Mouse (Mus musculus) ES-Bruce4 (cell line): Measurements from ENCODE around the gene Phf20. TPM values are rescaled to one million over a fixed set of nuclear protein-coding genes. Genes with fewer than 3 reads are reported as not detected.

ENCODE experiments used
- H3K27ac ChIP-seq: 2 replicates; pipeline ENCODE4 v1.5.1; 2012; ENCODE audit warnings: low read length, inconsistent platforms; ENCODE audit not compliant: insufficient read depth
- H3K27me3 ChIP-seq: 2 replicates; pipeline ENCODE4 v1.6.1; 2012; ENCODE audit warnings: mild to moderate bottlenecking, low read length, inconsistent platforms; ENCODE audit not compliant: control insufficient read depth, poor library complexity, insufficient read depth, severe bottlenecking
- H3K36me3 ChIP-seq: 2 replicates; pipeline ENCODE4 v1.6.1; 2012; ENCODE audit warnings: inconsistent platforms, mild to moderate bottlenecking, low read length, moderate library complexity; ENCODE audit not compliant: control insufficient read depth, poor library complexity, insufficient read depth, severe bottlenecking
- H3K4me1 ChIP-seq: one replicate; pipeline ENCODE4 v1.8.1; 2011; ENCODE audit warnings: low read length; ENCODE audit not compliant: control insufficient read depth, insufficient read depth
- H3K4me3 ChIP-seq: 2 replicates; pipeline ENCODE4 v1.5.1; 2011; ENCODE audit warnings: low read depth, mild to moderate bottlenecking, low read length
- H3K9ac ChIP-seq: 2 replicates; pipeline ENCODE4 v1.6.1; 2012; ENCODE audit warnings: low read depth, mild to moderate bottlenecking, inconsistent platforms; ENCODE audit not compliant: poor library complexity, severe bottlenecking
- H3K9me3 ChIP-seq: replicated peaks from 2 replicates; pipeline ENCODE4 v1.6.1; 2012; ENCODE audit warnings: mild to moderate bottlenecking, low read length, inconsistent platforms; ENCODE audit not compliant: control insufficient read depth, poor library complexity, insufficient read depth, severe bottlenecking
- CTCF ChIP-seq: IDR thresholded peaks from one replicate; pipeline ENCODE4 v1.8.1; 2011; ENCODE audit warnings: low read depth, low read length
- EP300 ChIP-seq: IDR thresholded peaks from 2 replicates; pipeline ENCODE4 v1.6.1; 2011; ENCODE audit warnings: low read depth, low read length; ENCODE audit not compliant: insufficient read depth
- POLR2A ChIP-seq: IDR thresholded peaks from one replicate; pipeline ENCODE4 v1.8.1; 2011; ENCODE audit warnings: low read length; ENCODE audit not compliant: insufficient read depth
- polyA plus RNA-seq: library from polyadenylated mRNA; stranded (reverse); fragments of >200 nt; gene quantifications from 2 replicates; pipeline ENCODE4 v1.2.4, GENCODE M21; 2011; ENCODE audit warnings: low read depth; ENCODE audit not compliant: missing spikeins, insufficient read depth, insufficient read length

Gene Phf20
- 71.2 and 78.8 TPM in 2 replicates for polyA plus RNA-seq

DNA sequence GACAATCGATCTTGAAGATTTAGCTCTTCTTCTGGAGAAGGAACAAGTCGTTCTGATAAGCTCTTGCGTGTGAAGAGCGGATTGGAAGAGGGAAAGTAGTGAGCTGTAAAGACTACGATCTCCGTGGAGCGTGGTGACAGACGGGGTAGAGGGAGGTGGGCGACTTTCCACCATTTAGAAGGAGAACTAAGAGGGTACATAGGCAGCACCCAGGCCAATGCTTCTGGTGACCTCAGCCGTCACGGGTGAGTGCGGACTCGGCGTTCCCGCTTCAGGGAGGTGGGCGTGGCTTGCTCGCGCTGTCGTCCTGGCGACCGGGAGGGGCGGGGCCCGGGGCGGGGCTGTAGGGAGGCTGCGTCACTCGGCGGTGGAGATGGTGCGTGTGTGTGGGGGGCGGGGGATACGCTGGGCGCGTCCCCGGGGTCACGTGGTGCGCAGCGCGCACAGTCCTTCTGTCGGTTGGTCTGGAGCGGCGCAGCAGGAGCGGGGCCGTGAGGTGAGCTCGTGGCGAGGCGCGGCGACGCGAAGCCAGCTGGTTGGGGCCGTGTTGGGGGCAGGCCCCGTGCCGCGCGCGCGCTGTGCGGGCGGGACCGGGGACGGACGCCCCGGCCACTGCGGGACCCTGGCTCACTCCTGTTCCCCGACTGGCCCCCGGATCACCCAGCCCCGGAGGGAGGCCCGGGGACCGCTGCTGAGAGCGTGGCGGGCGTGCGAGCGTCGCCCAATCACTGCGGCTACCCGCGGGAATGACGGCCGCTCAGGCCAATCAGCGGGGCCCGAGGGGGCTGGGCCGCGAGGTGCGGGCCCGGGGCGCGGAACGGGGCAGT, at the start of gene Phf20:
Gene Phf20, plus strand, starts transcription at position 165 of the 827 bp plus-strand sequence.
- TF ChIP-seq POLR2A (peak; percentile 73), EP300 (0 out of 2 replicates have a peak, but pooled peaks have one; percentile 46), CTCF (no peak)
- H3K27ac ChIP-seq: peak within 1 kb of the TSS; percentile 46; the same call in 1 of the 2 replicates
- peaks cover 2% of the 10 kb centered on the region for H3K4me1 ChIP-seq

GRCm38 (mm10) chr2:156147316-156147915, 48.9 kb upstream of the Phf20 start:
- no peaks in the 10 kb centered on the region for H3K27me3 ChIP-seq
- H3K27ac ChIP-seq: no peak overlapping the region
- H3K9me3 ChIP-seq: no peaks in the 10 kb centered on the region
- TF ChIP-seq EP300 (no peak), POLR2A (no peak), CTCF (no peak)
- H3K36me3 ChIP-seq: peaks cover 40% of the 10 kb centered on the region
- H3K4me3 ChIP-seq: no peak overlapping the region
- H3K9ac ChIP-seq: no peak overlapping the region
- H3K4me1 ChIP-seq: no peaks in the 10 kb centered on the region

More for the DNA sequence above, at the start of gene Phf20:
- peak within 1 kb of the TSS; percentile 97 for H3K4me3 ChIP-seq
- H3K9ac ChIP-seq: peak within 1 kb of the TSS; percentile 78
- no peaks in the 10 kb centered on the region for H3K9me3 ChIP-seq
- H3K27me3 ChIP-seq: no peaks in the 10 kb centered on the region
- peaks cover 6% of the 10 kb centered on the region for H3K36me3 ChIP-seq

DNA sequence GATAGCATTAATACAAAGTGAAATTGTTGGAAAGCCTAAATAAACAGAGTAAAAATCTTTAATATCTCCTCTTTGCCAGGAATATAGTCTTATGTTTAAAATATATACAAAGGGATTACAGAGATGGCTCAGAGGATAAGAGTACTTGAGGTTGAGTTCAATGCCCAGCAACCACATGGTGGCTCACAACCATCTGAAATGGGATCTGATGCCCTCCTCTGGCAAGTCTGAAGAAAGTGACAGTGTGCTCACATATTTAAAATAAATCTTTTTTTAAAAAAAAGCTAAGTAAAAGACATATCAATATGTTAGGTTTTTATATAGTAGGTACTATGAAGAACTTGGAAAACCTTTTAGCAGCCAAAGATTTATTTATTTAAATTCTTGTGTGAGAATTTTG, 44.7 kb upstream of the Phf20 start:
- no peak overlapping the region for H3K9ac ChIP-seq
- no peak overlapping the region for H3K27ac ChIP-seq
- no peaks in the 10 kb centered on the region for H3K4me1 ChIP-seq
- H3K36me3 ChIP-seq: peaks cover 64% of the 10 kb centered on the region
- no peaks in the 10 kb centered on the region for H3K9me3 ChIP-seq
- TF ChIP-seq EP300 (no peak), POLR2A (no peak), CTCF (no peak)
- H3K27me3 ChIP-seq: no peaks in the 10 kb centered on the region
- H3K4me3 ChIP-seq: no peak overlapping the region

GRCm38 (mm10) chr2:156165478-156165877, 30.8 kb upstream of the Phf20 start:
- Histone ChIP-seq H3K36me3 (peaks cover 84% of the 10 kb centered on the region), H3K4me1 (no peaks in the 10 kb centered on the region), H3K9ac (no peak overlapping the region), H3K27me3 (no peaks in the 10 kb centered on the region), H3K4me3 (no peak overlapping the region), H3K9me3 (no peaks in the 10 kb centered on the region), H3K27ac (no peak overlapping the region)
- no peak for TF ChIP-seq EP300
- no peak for TF ChIP-seq CTCF
- TF ChIP-seq POLR2A: no peak

DNA sequence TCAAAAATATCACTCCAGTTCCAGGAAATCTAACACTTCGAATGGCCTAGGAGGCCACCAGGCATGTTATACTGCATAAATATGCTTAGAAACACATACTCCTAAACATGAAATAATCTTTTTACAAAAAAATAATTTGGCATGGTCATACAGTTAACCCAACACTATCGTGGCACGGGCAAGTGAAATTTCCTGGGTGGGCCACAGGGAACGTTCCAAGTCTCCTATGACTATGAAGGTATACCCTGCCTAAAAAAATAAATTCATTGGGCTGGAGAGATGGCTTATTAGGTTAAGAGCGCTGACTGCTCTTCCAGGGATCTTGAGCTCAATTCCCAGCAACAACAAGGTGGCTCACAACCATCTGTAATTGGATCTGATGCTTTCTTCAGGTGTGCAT, 29.7 kb upstream of the Phf20 start:
- H3K9ac ChIP-seq: no peak overlapping the region
- H3K27me3 ChIP-seq: no peaks in the 10 kb centered on the region
- H3K4me1 ChIP-seq: no peaks in the 10 kb centered on the region
- H3K36me3 ChIP-seq: peaks cover 87% of the 10 kb centered on the region
- H3K9me3 ChIP-seq: no peaks in the 10 kb centered on the region
- no peak for TF ChIP-seq CTCF
- TF ChIP-seq POLR2A: no peak
- no peak for TF ChIP-seq EP300
- no peak overlapping the region for H3K27ac ChIP-seq
- H3K4me3 ChIP-seq: no peak overlapping the region
